Mouse (Mus musculus): ENCODE data around the gene Loxl4. TPM values are rescaled to one million over a fixed set of nuclear protein-coding genes. Genes with fewer than 3 reads are reported as not detected.

Gene Loxl4
- polyA plus RNA-seq, 1 experiment: 0.63 TPM

- no peak for DNase-seq (ENCODE audit: low read depth)
- TF ChIP-seq POLR2A (IDR thresholded peaks at IDR 0.05; ENCODE audit: borderline replicate concordance, extremely low read depth, insufficient read depth, insufficient read length, poor library complexity, severe bottlenecking) (no peak), CTCF (IDR thresholded peaks at IDR 0.05; ENCODE audit: borderline replicate concordance, extremely low read depth, insufficient read depth, insufficient read length) (no peak)
Observed at GRCm38 (mm10) chr19:42561991-42562390, 50.6 kb downstream of the Loxl4 start.

GRCm38 (mm10) chr19:42558701-42559100, 53.9 kb downstream of the Loxl4 start:
- DNase-seq (ENCODE audit: low read depth): no peak
- no peak for TF ChIP-seq POLR2A (IDR thresholded peaks at IDR 0.05; ENCODE audit: borderline replicate concordance, extremely low read depth, insufficient read depth, insufficient read length, poor library complexity, severe bottlenecking)
- TF ChIP-seq CTCF (IDR thresholded peaks at IDR 0.05; ENCODE audit: borderline replicate concordance, extremely low read depth, insufficient read depth, insufficient read length): no peak

Other genes with a start within 250 kb of the Loxl4 start
- 21.5 and 21.7 TPM in 2 replicates for gene Crtac1, start 181.0 kb downstream of the Loxl4 start, polyA plus RNA-seq (2012; rRNA removed)
- gene R3hcc1l, start 94.1 kb downstream of the Loxl4 start, polyA plus RNA-seq (2012; rRNA removed): 8.7 and 13.4 TPM in 2 replicates
- 2.5 and 3.2 TPM in 2 replicates for gene Pyroxd2, start 140.0 kb upstream of the Loxl4 start, polyA plus RNA-seq (2012; rRNA removed)
- 31.1 and 43.0 TPM in 2 replicates for gene Hps1, start 167.2 kb upstream of the Loxl4 start, polyA plus RNA-seq (2012; rRNA removed)